Mouse (Mus musculus) midbrain, postnatal 0 days (tissue): ENCODE measurements at regions not wholly inside any gene's neighbourhood (a gene's known extent, or its start where the extent isn't known, plus 50 kb on each side); places are given as distances from the start of the nearest gene placed in this dataset.
A peak's percentile ranks its signal among the peaks of the same experiment; 100 is the strongest.

Source experiments
- ATAC-seq: fragments of 200-750 bp; cut with Nextera tagmentation; 2 replicates; pipeline ENCODE4 v1.8.0; 2017; ENCODE audit warnings: moderate number of reproducible peaks, mild to moderate bottlenecking, moderate TSS enrichment, moderate library complexity; ENCODE audit not compliant: low FRiP score
- DNase-seq: peaks from one replicate; pipeline ENCODE4 v3.0.0-alpha.2; 2015; ENCODE audit warnings: low spot score
- H3K27ac ChIP-seq: fragments of 300-500 bp; sonication (generic); 2 replicates; pipeline ENCODE4 v1.5.1; 2014; ENCODE audit warnings: low read depth, mild to moderate bottlenecking, low read length, mixed read lengths
- H3K27me3 ChIP-seq: fragments of 300-500 bp; sonication (generic); 2 replicates; pipeline ENCODE4 v1.6.1; 2014; ENCODE audit warnings: low read length, control low read depth, mixed read lengths; ENCODE audit not compliant: insufficient read depth
- H3K36me3 ChIP-seq: fragments of 300-500 bp; sonication (generic); 2 replicates; pipeline ENCODE4 v1.6.1; 2014; ENCODE audit warnings: low read length, control low read depth, mixed read lengths; ENCODE audit not compliant: insufficient read depth
- H3K4me1 ChIP-seq: fragments of 300-500 bp; sonication (generic); 2 replicates; pipeline ENCODE4 v1.6.1; 2014; ENCODE audit warnings: mild to moderate bottlenecking, control low read depth, antibody characterized with exemption, low read length, mixed read lengths; ENCODE audit not compliant: insufficient read depth
- H3K4me2 ChIP-seq: fragments of 300-500 bp; sonication (generic); 2 replicates; pipeline ENCODE4 v1.6.1; 2014; ENCODE audit warnings: low read depth, mild to moderate bottlenecking, low read length, mixed read lengths; ENCODE audit not compliant: poor library complexity, severe bottlenecking
- H3K4me3 ChIP-seq: fragments of 300-500 bp; sonication (generic); 2 replicates; pipeline ENCODE4 v1.5.1; 2014; ENCODE audit warnings: low read depth, mild to moderate bottlenecking, low read length, moderate library complexity
- H3K9ac ChIP-seq: fragments of 300-500 bp; sonication (generic); replicated peaks from 2 replicates; pipeline ENCODE4 v1.6.1; 2014; ENCODE audit warnings: mild to moderate bottlenecking, low read length, moderate library complexity, mixed read lengths; ENCODE audit not compliant: poor library complexity, severe bottlenecking
- H3K9me3 ChIP-seq: fragments of 300-500 bp; sonication (generic); 2 replicates; pipeline ENCODE4 v1.6.1; 2016; ENCODE audit warnings: low read length, control low read depth
- CTCF ChIP-seq: IDR thresholded peaks from 2 replicates; pipeline ENCODE4 v1.5.1; 2016; ENCODE audit warnings: antibody characterized with exemption, mild to moderate bottlenecking
- WGBS: fragments of 180-500 bp; shearing (Covaris S2); extraction: QIAGEN DNeasy Blood & Tissue Kit; methylation state at CpG from one replicate; pipeline ENCODE4 v1.1.7; 2014; 5-methylcytosine and 5-hydroxymethylcytosine counted together

DNA sequence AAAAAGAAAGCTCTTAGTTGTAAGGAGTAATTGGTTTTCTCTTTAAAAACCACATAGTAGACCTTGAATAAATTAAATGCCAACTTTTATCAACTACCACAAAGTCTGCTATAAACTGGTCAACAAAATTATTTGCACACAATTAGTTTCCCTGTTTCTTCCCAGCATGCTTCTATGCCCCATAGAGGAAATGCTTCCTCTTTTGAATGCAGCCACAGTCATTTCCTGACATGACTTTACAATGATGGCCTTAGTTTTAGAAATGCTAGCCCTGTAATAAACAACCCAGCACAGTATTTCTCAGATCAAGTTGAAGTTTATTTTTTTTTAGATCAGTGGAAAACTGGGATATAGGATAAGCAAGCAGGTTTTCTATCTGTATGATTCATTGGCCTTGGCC, 768.5 kb upstream of the Klhl1 start:
- ATAC-seq (no peak), DNase-seq (no peak)
- H3K9ac ChIP-seq: no peak overlapping the region
- no peaks in the 10 kb centered on the region for H3K36me3 ChIP-seq
- no peak overlapping the region for H3K27ac ChIP-seq
- H3K9me3 ChIP-seq: no peaks in the 10 kb centered on the region
- no peak overlapping the region for H3K4me2 ChIP-seq
- no peaks in the 10 kb centered on the region for H3K4me1 ChIP-seq
- H3K27me3 ChIP-seq: no peaks in the 10 kb centered on the region
- H3K4me3 ChIP-seq: no peak overlapping the region
- no peak for TF ChIP-seq CTCF

GRCm38 (mm10) chr14:97258461-97258860, 739.6 kb upstream of the Klhl1 start:
- DNase-seq (peak; percentile 2), ATAC-seq (no peak)
- Histone ChIP-seq H3K27ac (no peak overlapping the region), H3K27me3 (no peaks in the 10 kb centered on the region), H3K9ac (no peak overlapping the region), H3K36me3 (no peaks in the 10 kb centered on the region), H3K4me3 (no peak overlapping the region), H3K4me1 (no peaks in the 10 kb centered on the region), H3K4me2 (no peak overlapping the region), H3K9me3 (no peaks in the 10 kb centered on the region)
- 24% methylated on average over 3 of the region's 3 CpGs for WGBS
- TF ChIP-seq CTCF: no peak
